Mouse (Mus musculus) kidney, postnatal 0 days (tissue): Measurements from ENCODE around the gene Rasgef1c. TPM values are rescaled to one million over a fixed set of nuclear protein-coding genes. Genes with fewer than 3 reads are reported as not detected.

Experiments used
- ATAC-seq: fragments of 200-750 bp; cut with Nextera tagmentation; replicated peaks from 2 replicates; pipeline ENCODE4 v1.8.0; 2017; ENCODE audit warnings: low read depth, moderate number of reproducible peaks, moderate TSS enrichment, moderate library complexity; ENCODE audit not compliant: low FRiP score
- DNase-seq: peaks from one replicate; pipeline ENCODE4 v3.0.0-alpha.2; 2016; ENCODE audit warnings: low spot score
- H3K27ac ChIP-seq: fragments of 300-500 bp; sonication (generic); 2 replicates; pipeline ENCODE4 v1.5.1; 2014; ENCODE audit warnings: mild to moderate bottlenecking
- H3K27me3 ChIP-seq: fragments of 300-500 bp; sonication (generic); 2 replicates; pipeline ENCODE4 v1.6.1; 2014; ENCODE audit warnings: low read length, mixed read lengths; ENCODE audit not compliant: insufficient read depth
- H3K36me3 ChIP-seq: fragments of 300-500 bp; sonication (generic); 2 replicates; pipeline ENCODE4 v1.6.1; 2014; ENCODE audit warnings: low read length, mixed read lengths; ENCODE audit not compliant: insufficient read depth
- H3K4me1 ChIP-seq: fragments of 300-500 bp; sonication (generic); replicated peaks from 2 replicates; pipeline ENCODE4 v1.6.1; 2014; ENCODE audit warnings: antibody characterized with exemption, low read length, mixed read lengths; ENCODE audit not compliant: insufficient read depth
- H3K4me2 ChIP-seq: fragments of 300-500 bp; sonication (generic); 2 replicates; pipeline ENCODE4 v1.6.1; 2014; ENCODE audit warnings: mild to moderate bottlenecking, low read length, moderate library complexity, mixed read lengths
- H3K4me3 ChIP-seq: fragments of 300-500 bp; sonication (generic); replicated peaks from 2 replicates; pipeline ENCODE4 v1.5.1; 2014; ENCODE audit warnings: low read depth, low read length
- H3K9ac ChIP-seq: fragments of 300-500 bp; sonication (generic); 2 replicates; pipeline ENCODE4 v1.6.1; 2014; ENCODE audit warnings: low read depth, low read length
- H3K9me3 ChIP-seq: fragments of 300-500 bp; sonication (generic); replicated peaks from 2 replicates; pipeline ENCODE4 v1.6.1; 2016; ENCODE audit warnings: low read length, inconsistent platforms, mixed read lengths
- CTCF ChIP-seq: IDR thresholded peaks from 2 replicates; pipeline ENCODE4 v1.5.1; 2016; ENCODE audit warnings: antibody characterized with exemption, low read depth, mild to moderate bottlenecking, moderate library complexity
- WGBS: fragments of 180-500 bp; shearing (Covaris S2); extraction: QIAGEN DNeasy Blood & Tissue Kit; methylation state at CpG from one replicate; pipeline ENCODE4 v1.1.7; 2014; 5-methylcytosine and 5-hydroxymethylcytosine counted together
- polyA plus RNA-seq: library from polyadenylated mRNA; unstranded; fragments of >200 nt; fragmentation: Nextera tagmentation; extraction: Ambion mirVana; gene quantifications from 2 replicates; pipeline ENCODE4 v1.2.1, GENCODE M21; 2015

Gene Rasgef1c
- polyA plus RNA-seq, 1 experiment from 2014 or later, result 0.18 TPM

DNA sequence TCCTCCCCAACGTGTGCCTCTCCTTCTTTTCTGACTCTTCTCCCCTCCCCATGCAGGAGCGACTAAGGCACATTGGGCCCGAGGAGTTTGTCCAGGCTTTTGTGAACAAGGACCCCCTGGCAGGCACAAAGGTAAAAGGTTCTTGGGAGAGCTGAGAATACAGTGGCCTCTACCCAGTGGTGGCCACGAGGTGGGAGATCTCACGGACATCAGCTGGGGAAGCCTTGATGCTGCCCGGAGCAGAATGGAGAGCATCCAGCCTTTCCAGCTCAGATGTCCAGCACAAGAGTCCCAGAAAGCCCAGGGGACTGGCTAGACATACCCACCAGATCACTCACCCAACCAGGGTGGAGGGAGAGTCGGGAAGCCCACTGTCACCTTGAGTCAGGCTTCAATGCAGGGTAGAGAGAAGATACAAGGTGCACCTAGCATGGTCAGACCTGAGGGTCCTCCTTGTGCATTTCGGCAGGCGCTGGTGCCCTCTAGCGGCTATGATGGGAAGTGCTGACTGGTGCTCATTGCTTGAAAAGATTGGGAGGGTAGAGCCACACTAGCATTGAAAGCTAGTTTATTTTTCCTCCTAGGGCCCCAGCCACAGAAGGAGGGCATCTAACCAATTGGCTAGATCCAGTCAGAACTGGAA lies 59.6 kb downstream of the Rasgef1c start:
- Histone ChIP-seq H3K36me3 (no peaks in the 10 kb centered on the region), H3K9me3 (no peaks in the 10 kb centered on the region), H3K27ac (no peak overlapping the region), H3K9ac (no peak overlapping the region), H3K27me3 (no peaks in the 10 kb centered on the region), H3K4me1 (no peaks in the 10 kb centered on the region), H3K4me2 (no peak overlapping the region), H3K4me3 (no peak overlapping the region)
- peak; percentile 74 for DNase-seq
- peak; percentile 91 for TF ChIP-seq CTCF
- ATAC-seq, result no peak; the same call in 1 of the 2 replicates
- WGBS, result 35% methylated on average over 10 of the region's 10 CpGs

DNA sequence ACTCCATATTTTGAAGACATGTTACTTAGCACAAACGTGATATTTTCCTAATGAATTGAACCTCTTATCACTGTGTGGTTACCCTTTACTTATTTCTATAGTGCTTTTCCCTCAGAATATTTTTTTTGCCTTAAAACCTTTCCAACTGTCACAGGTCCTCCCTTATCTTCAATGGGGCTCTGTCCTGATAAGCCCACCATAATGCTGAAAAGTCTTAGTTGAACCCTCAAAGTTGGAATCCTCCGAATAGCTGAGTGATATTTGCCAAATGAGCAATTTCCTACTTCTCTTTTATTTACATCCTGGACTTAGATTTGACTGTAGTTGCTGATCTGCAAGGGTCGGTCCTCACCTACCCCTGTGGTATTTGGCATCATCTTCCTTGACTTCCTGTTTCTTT lies 63.7 kb downstream of the Rasgef1c start:
- Histone ChIP-seq H3K4me2 (no peak overlapping the region), H3K36me3 (no peaks in the 10 kb centered on the region), H3K4me3 (no peak overlapping the region), H3K9me3 (no peaks in the 10 kb centered on the region), H3K27me3 (no peaks in the 10 kb centered on the region), H3K4me1 (no peaks in the 10 kb centered on the region), H3K9ac (no peak overlapping the region), H3K27ac (no peak overlapping the region)
- no peak for TF ChIP-seq CTCF
- ATAC-seq (no peak), DNase-seq (no peak)
- 68% methylated on average over 3 of the region's 3 CpGs for WGBS

DNA sequence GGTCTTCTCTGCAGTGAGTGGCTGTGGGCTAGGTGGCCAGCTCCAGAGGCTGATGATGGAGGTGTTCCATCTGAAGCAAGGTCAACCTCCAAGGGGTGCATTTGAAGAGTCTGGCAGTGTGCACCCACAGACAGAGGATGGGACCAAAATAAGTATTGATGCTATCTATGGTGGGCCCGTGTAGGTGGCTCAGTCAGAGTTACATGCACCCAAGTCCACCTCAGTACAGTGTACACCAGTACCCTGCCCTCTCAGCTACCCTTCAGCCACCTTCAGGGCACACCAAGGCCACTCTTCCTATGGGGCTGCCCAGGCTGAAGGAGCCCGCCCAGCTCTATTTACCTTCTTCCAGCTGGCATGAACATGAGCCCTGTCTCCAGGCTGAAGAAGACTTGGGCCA lies 68.1 kb downstream of the Rasgef1c start:
- no peak overlapping the region for H3K4me2 ChIP-seq
- H3K4me1 ChIP-seq, result no peaks in the 10 kb centered on the region
- 89% methylated on average over 2 of the region's 2 CpGs for WGBS
- H3K4me3 ChIP-seq, result no peak overlapping the region
- no peaks in the 10 kb centered on the region for H3K36me3 ChIP-seq
- no peaks in the 10 kb centered on the region for H3K9me3 ChIP-seq
- H3K27me3 ChIP-seq, result no peaks in the 10 kb centered on the region
- no peak overlapping the region for H3K9ac ChIP-seq
- H3K27ac ChIP-seq, result no peak overlapping the region
- TF ChIP-seq CTCF, result no peak
- DNase-seq (no peak), ATAC-seq (no peak)

DNA sequence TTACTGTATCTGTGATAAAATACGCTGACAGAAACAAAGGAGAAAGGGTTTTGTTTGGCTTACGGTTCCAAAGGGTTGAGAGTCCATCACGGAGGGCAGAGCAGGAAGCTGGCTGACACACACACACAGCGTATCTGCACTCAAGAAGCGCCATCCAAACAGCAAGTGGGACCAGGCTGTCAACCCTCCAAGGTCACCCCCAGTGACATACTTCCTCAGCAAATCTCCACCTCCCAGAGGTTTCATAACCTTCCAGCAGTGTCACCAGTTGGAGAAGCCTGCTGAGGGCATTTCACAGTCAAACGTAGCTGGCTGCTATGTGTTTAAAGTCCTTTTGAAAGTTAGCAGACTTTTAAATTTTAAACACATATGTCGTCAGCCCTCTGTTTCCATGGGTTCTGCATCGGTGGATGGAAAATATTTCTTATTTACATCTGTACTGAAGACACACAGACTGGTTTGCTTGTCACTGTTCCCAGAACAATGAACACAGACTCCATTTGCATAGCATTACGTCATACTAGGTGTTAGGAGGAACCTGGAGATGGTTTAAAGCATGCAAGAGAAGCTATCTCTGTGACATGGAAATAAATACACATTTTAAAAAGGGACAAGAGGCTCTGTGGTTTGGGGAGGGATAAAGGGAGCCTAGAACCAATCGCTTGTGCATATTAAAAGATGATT lies 72.2 kb downstream of the Rasgef1c start:
- DNase-seq (no peak), ATAC-seq (no peak)
- H3K4me1 ChIP-seq, result no peaks in the 10 kb centered on the region
- H3K27me3 ChIP-seq, result no peaks in the 10 kb centered on the region
- WGBS, result 84% methylated on average over 10 of the region's 10 CpGs
- no peaks in the 10 kb centered on the region for H3K9me3 ChIP-seq
- H3K27ac ChIP-seq, result no peak overlapping the region
- no peak overlapping the region for H3K4me2 ChIP-seq
- no peak overlapping the region for H3K9ac ChIP-seq
- H3K36me3 ChIP-seq, result no peaks in the 10 kb centered on the region
- TF ChIP-seq CTCF, result no peak
- H3K4me3 ChIP-seq, result no peak overlapping the region

DNA sequence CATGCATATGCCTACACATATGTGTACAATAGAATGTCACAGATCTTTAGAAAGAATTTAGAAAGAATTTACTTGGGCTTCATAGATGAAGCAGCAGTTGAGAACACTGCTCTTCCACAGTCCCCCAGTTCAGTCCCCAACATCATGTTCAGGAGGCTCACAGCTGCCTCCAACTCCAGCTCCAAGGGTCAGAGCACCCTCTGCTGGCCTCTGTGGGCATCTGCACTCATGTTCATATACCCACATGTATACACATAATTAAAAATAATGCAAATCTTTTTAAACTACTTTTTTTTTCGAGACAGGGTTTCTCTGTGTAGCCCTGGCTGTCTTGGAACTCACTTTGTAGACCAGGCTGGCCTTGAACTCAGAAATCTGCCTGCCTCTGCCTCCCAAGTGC lies 73.0 kb downstream of the Rasgef1c start:
- no peak overlapping the region for H3K9ac ChIP-seq
- H3K27me3 ChIP-seq, result no peaks in the 10 kb centered on the region
- H3K9me3 ChIP-seq, result no peaks in the 10 kb centered on the region
- no peak for ATAC-seq
- no peaks in the 10 kb centered on the region for H3K4me1 ChIP-seq
- H3K27ac ChIP-seq, result no peak overlapping the region
- no peak for TF ChIP-seq CTCF
- WGBS, result 56% methylated on average over 1 of the region's 1 CpGs
- no peak overlapping the region for H3K4me2 ChIP-seq
- H3K4me3 ChIP-seq, result no peak overlapping the region
- no peak for DNase-seq
- no peaks in the 10 kb centered on the region for H3K36me3 ChIP-seq

DNA sequence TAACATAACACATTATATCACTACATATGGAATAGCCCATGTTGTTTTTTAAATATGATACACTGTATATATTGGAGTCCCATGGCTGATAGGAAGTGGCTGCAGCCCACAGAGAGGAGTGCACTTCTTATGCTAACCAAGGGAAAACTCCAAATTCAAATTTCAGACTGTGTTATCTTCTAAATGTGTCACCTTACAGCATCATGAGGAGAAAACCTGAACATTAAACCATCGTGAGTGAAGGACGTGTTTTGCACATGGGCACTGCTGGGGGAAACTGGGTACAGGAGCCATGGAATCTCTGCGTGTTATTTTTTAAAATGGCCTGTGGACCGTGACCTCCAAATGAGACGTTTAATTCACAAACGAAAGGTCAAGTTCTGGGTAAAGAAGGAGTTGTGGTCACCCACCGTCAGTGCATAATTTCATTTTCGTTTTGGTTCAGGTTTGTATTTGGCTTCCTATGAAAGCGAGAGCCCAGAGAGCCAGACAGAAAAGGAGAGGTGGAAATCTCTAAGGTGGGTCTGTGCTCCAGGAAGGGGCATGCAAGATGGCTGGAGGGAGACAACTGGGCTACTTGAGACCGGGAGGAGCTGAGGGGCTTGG lies 76.4 kb downstream of the Rasgef1c start:
- Histone ChIP-seq H3K9ac (no peak overlapping the region), H3K36me3 (no peaks in the 10 kb centered on the region), H3K4me1 (no peaks in the 10 kb centered on the region), H3K27ac (no peak overlapping the region), H3K4me3 (no peak overlapping the region), H3K4me2 (no peak overlapping the region), H3K27me3 (no peaks in the 10 kb centered on the region), H3K9me3 (no peaks in the 10 kb centered on the region)
- ATAC-seq (no peak), DNase-seq (no peak)
- no peak for TF ChIP-seq CTCF
- 72% methylated on average over 10 of the region's 10 CpGs for WGBS
